Mouse (Mus musculus): ENCODE measurements around the gene Olfr68. TPM values are rescaled to one million over a fixed set of nuclear protein-coding genes. Genes with fewer than 3 reads are reported as not detected.
"Not testable (repeated sequence)": the region's sequence is repeated elsewhere in the genome, so short reads cannot be mapped to it uniquely, and the experiment has no call there.

Olfr68 gene
- total and polyA plus RNA-seq, 2 experiments from 2014 or later: not detected

DNA sequence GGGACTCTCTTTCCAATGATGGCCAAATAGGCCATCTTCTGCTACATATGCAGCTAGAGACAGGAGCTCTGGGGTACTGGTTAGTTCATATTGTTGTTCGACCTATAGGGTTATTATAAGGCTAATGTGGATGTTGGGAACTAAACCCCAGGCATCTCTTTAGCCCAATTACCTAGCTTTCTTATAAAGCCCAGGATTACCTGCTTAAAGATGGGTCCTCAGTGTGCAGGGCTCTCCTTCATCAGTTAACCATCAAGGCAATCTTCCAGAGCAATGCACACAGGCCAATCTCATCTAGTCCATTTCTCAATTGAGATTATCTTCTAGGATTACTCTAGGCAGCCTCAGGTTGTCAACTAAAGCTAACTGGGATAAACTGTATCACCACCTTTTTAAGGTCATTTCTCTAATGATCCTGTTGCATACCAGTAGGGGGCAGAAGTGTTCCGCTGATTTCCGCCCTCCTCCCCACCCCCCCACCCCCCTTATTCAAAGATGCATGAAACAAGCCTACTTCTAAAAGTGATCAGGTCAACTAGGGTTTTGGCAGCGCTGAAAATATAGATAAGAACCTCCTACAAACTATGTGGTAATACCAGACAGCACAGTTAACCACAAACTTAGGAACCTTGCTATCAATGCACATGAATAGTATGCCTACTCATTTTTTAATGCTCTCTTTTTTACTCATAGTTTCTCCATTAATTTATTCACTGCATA, 13.3 kb upstream of the Olfr68 start:
- Histone ChIP-seq H3K27ac (ENCODE audit: low read depth) (no peak overlapping the region), H3K36me3 (replicated peaks; ENCODE audit: control insufficient read depth, insufficient read depth, low read length) (no peaks in the 10 kb centered on the region), H3K4me1 (ENCODE audit: control insufficient read depth, insufficient read depth) (no peaks in the 10 kb centered on the region), H3K9ac (replicated peaks; ENCODE audit: low read depth, low read length) (no peak overlapping the region), H3K9me3 (replicated peaks; ENCODE audit: control insufficient read depth, low read length) (no peaks in the 10 kb centered on the region), H3K4me3 (ENCODE audit: low read depth, low read length) (no peak overlapping the region), H3K27me3 (ENCODE audit: control insufficient read depth, insufficient read depth, low read length) (no peaks in the 10 kb centered on the region), H3K4me2 (ENCODE audit: low read depth, low read length) (no peak overlapping the region)
- ATAC-seq (ENCODE audit: insufficient read depth, low read depth) (no peak), DNase-seq (ENCODE audit: low spot score) (no peak)
- TF ChIP-seq CTCF (IDR thresholded peaks at IDR 0.05; ENCODE audit: low read depth) (no peak), EP300 (IDR thresholded peaks at IDR 0.05; ENCODE audit: low read depth) (no peak)
- WGBS: 21% methylated on average over 4 of the region's 4 CpGs

DNA sequence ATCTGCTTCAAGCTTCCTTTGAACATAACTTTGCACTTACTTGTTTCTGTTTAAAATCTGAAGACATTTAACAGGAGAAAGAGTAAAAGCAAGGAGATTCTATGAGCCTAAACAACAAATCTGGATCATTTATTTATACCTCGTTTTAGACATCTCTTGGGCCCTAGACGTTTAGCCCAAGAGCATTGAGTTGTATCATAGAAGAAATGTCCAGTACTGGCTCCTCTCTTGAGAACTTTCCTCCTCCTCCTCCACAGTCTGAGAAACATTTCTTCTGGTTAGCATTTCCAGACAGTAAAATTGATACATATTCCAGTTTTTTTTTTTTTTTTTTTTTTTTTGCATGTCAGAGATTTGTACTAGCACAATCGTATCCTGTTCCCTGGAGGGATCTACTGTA, 12.2 kb upstream of the Olfr68 start, which contains the start of gene Olfr67:
TSS of gene Olfr67 (minus strand) at position 101 of the 400 bp plus-strand sequence.
- Histone ChIP-seq H3K4me2 (ENCODE audit: low read depth, low read length) (no peak within 1 kb of the TSS), H3K27ac (ENCODE audit: low read depth) (no peak within 1 kb of the TSS), H3K4me1 (ENCODE audit: control insufficient read depth, insufficient read depth) (no peaks in the 10 kb centered on the region), H3K27me3 (ENCODE audit: control insufficient read depth, insufficient read depth, low read length) (no peaks in the 10 kb centered on the region), H3K9ac (replicated peaks; ENCODE audit: low read depth, low read length) (no peak within 1 kb of the TSS), H3K9me3 (replicated peaks; ENCODE audit: control insufficient read depth, low read length) (no peaks in the 10 kb centered on the region), H3K36me3 (replicated peaks; ENCODE audit: control insufficient read depth, insufficient read depth, low read length) (no peaks in the 10 kb centered on the region), H3K4me3 (ENCODE audit: low read depth, low read length) (no peak within 1 kb of the TSS)
- 50% methylated on average over 3 of the region's 3 CpGs for WGBS
- ATAC-seq (ENCODE audit: insufficient read depth, low read depth) (no peak), DNase-seq (ENCODE audit: low spot score) (no peak)
- TF ChIP-seq EP300 (IDR thresholded peaks at IDR 0.05; ENCODE audit: low read depth): no peak
- no peak for TF ChIP-seq CTCF (IDR thresholded peaks at IDR 0.05; ENCODE audit: low read depth)

DNA sequence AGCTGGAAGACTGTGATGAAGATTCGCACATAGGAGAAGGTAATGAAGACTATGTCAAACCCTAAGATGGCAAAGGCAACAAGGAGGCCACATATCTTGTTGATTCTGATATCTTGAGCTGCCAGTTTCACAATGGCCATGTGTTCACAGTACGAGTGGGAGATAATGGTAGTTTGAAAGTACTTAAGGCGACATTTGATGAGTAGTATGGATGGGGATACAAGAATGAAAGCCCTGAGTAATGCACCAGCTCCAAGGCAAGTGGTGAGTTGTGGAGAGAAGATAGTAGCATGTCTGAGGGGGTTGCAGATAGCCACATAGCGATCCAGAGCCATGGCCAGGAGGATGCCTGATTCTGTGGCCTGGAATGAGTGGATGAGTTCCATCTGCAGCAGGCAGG, 1.8 kb downstream of the Olfr68 start:
- WGBS: 45% methylated on average over 3 of the region's 4 CpGs
- not testable (repeated sequence) for H3K4me3 ChIP-seq (ENCODE audit: low read depth, low read length); H3K9ac ChIP-seq (replicated peaks; ENCODE audit: low read depth, low read length); H3K4me1 ChIP-seq (ENCODE audit: control insufficient read depth, insufficient read depth); H3K9me3 ChIP-seq (replicated peaks; ENCODE audit: control insufficient read depth, low read length); DNase-seq (ENCODE audit: low spot score); ATAC-seq (ENCODE audit: insufficient read depth, low read depth); H3K36me3 ChIP-seq (replicated peaks; ENCODE audit: control insufficient read depth, insufficient read depth, low read length); H3K27ac ChIP-seq (ENCODE audit: low read depth); H3K4me2 ChIP-seq (ENCODE audit: low read depth, low read length); H3K27me3 ChIP-seq (ENCODE audit: control insufficient read depth, insufficient read depth, low read length)

DNA sequence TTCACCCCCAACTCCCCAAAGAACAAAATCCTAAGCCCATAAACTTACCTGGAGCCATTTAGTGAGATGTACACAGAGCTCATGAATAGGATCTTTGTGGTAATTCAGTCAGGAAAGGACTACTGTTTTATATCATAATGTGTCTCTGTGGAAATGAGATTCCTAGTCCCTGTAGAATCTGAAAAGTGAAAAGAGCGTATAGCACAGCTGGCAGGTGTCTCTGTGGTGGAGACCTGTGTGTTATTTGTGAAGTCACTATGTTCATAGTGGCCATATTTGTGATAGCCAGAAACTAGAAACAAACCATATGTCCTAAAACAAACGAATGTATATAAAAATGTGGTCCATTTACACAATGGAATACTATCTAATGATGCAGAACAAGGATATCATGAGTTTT, 8.0 kb downstream of the Olfr68 start, which contains the start of gene Olfr69:
TSS of gene Olfr69 (minus strand) at position 101 of the 400 bp plus-strand sequence.
- no peaks in the 10 kb centered on the region for H3K36me3 ChIP-seq (replicated peaks; ENCODE audit: control insufficient read depth, insufficient read depth, low read length)
- no peak within 1 kb of the TSS for H3K27ac ChIP-seq (ENCODE audit: low read depth)
- no peak within 1 kb of the TSS for H3K4me2 ChIP-seq (ENCODE audit: low read depth, low read length)
- no peaks in the 10 kb centered on the region for H3K27me3 ChIP-seq (ENCODE audit: control insufficient read depth, insufficient read depth, low read length)
- H3K9me3 ChIP-seq (replicated peaks; ENCODE audit: control insufficient read depth, low read length): no peaks in the 10 kb centered on the region
- ATAC-seq (ENCODE audit: insufficient read depth, low read depth): no peak
- no peak for DNase-seq (ENCODE audit: low spot score)
- H3K9ac ChIP-seq (replicated peaks; ENCODE audit: low read depth, low read length): no peak within 1 kb of the TSS
- no peak for TF ChIP-seq CTCF (IDR thresholded peaks at IDR 0.05; ENCODE audit: low read depth)
- TF ChIP-seq EP300 (IDR thresholded peaks at IDR 0.05; ENCODE audit: low read depth): no peak
- H3K4me3 ChIP-seq (ENCODE audit: low read depth, low read length): no peak within 1 kb of the TSS
- WGBS: 66% methylated on average over 2 of the region's 2 CpGs
- no peaks in the 10 kb centered on the region for H3K4me1 ChIP-seq (ENCODE audit: control insufficient read depth, insufficient read depth)

DNA sequence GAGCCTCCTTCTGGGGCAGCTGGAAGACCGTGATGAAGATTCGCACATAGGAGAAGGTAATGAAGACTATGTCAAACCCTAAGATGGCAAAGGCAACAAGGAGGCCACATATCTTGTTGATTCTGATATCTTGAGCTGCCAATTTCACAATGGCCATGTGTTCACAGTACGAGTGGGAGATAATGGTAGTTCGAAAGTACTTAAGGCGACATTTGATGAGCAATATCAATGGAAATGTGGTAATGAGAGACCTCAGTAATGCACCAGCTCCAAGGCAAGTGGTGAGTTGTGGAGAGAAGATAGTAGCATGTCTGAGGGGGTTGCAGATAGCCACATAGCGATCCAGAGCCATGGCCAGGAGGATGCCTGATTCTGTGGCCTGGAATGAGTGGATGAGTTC, 11.8 kb downstream of the Olfr68 start:
- H3K4me3 ChIP-seq (ENCODE audit: low read depth, low read length); H3K4me2 ChIP-seq (ENCODE audit: low read depth, low read length); H3K4me1 ChIP-seq (ENCODE audit: control insufficient read depth, insufficient read depth); H3K27ac ChIP-seq (ENCODE audit: low read depth); H3K9ac ChIP-seq (replicated peaks; ENCODE audit: low read depth, low read length); H3K9me3 ChIP-seq (replicated peaks; ENCODE audit: control insufficient read depth, low read length); H3K27me3 ChIP-seq (ENCODE audit: control insufficient read depth, insufficient read depth, low read length); H3K36me3 ChIP-seq (replicated peaks; ENCODE audit: control insufficient read depth, insufficient read depth, low read length); DNase-seq (ENCODE audit: low spot score); ATAC-seq (ENCODE audit: insufficient read depth, low read depth): not testable (repeated sequence)
- WGBS: 59% methylated on average over 6 of the region's 6 CpGs

DNA sequence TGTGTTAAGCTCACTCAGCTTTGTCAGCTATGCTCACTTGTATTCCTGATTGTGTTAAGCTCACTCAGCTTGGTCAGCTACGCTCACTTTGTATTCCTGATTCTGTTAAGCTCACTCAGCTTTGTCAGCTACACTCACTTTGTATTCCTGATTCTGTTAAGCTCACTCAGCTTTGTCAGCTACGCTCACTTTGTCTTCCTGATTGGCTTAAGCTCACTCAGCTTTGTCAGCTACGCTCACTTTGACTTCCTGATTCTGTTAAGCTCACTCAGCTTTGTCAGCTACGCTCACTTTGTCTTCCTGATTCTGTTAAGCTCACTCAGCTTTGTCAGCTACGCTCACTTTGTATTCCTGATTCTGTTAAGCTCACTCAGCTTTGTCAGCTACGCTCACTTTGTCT, 17.3 kb downstream of the Olfr68 start:
- H3K27me3 ChIP-seq (ENCODE audit: control insufficient read depth, insufficient read depth, low read length); H3K36me3 ChIP-seq (replicated peaks; ENCODE audit: control insufficient read depth, insufficient read depth, low read length); ATAC-seq (ENCODE audit: insufficient read depth, low read depth); H3K27ac ChIP-seq (ENCODE audit: low read depth); H3K4me2 ChIP-seq (ENCODE audit: low read depth, low read length); H3K9ac ChIP-seq (replicated peaks; ENCODE audit: low read depth, low read length); H3K4me3 ChIP-seq (ENCODE audit: low read depth, low read length); H3K4me1 ChIP-seq (ENCODE audit: control insufficient read depth, insufficient read depth); H3K9me3 ChIP-seq (replicated peaks; ENCODE audit: control insufficient read depth, low read length); DNase-seq (ENCODE audit: low spot score): not testable (repeated sequence)
- WGBS: 74% methylated on average over 6 of the region's 6 CpGs

Data from heart, postnatal 0 days (tissue).